Mouse (Mus musculus): ENCODE data around the gene Bex6. TPM values are rescaled to one million over a fixed set of nuclear protein-coding genes. Genes with fewer than 3 reads are reported as not detected.
"Not testable (repeated sequence)": the region's sequence is repeated elsewhere in the genome, so short reads cannot be mapped to it uniquely, and the experiment has no call there.

Bex6 gene
- total RNA-seq, 2 experiments from 2014 or later: 45.7 to 57.1 TPM

DNA sequence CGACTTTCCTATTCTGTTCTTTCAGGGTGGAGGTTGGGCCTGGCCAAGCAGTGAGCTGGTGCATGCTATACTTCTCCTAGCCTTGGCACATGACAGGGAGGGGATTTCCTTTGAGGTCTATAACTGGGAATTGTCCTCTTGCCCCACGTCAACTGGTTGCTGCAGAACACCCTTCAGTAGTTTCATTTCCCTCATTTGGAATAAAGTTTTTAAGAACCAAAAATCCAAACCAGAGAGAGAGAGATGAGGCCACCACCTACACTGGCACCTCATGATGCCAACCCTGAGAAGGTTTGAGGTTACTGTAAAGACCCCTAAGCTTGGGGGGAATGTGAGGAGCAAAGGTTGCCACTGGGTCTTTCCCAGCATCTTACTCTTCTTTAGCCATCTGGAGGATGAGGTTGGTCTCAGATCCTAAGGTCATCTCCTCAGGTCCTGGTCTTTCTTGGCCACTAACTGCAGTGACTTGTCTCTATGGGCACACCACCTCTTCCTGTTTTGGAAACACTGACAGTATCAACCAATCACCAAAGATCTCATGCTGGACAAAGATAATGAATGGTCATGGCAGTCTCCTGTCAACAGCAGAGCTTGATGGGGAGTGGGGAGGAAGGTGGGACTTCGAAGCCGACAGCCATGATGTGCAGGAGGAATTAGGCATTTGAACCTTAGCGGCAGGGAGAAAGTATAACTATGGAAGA lies 8.4 kb upstream of the Bex6 start:
- ATAC-seq (ENCODE audit: poor library complexity, severe bottlenecking): peak; percentile 94

DNA sequence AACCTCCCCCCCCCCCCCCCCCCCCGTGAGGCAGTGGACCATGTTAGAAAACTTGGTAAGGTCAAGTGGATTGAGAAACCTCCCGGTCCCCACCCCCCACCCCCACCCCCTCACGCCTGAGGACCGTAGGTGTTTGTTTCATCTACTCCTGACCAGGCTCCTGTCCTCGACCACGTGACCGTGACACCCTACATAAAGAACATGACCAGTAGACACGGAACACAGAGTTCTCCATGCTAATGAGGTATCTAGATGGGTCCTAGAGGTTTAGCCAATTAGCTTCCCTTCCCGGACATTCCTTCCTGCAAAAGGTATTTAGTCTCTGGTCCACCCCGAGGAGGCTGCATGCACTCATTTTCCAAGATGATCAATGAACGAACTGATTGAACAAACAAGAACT lies 6.2 kb upstream of the Bex6 start:
- ATAC-seq (ENCODE audit: poor library complexity, severe bottlenecking): no peak

DNA sequence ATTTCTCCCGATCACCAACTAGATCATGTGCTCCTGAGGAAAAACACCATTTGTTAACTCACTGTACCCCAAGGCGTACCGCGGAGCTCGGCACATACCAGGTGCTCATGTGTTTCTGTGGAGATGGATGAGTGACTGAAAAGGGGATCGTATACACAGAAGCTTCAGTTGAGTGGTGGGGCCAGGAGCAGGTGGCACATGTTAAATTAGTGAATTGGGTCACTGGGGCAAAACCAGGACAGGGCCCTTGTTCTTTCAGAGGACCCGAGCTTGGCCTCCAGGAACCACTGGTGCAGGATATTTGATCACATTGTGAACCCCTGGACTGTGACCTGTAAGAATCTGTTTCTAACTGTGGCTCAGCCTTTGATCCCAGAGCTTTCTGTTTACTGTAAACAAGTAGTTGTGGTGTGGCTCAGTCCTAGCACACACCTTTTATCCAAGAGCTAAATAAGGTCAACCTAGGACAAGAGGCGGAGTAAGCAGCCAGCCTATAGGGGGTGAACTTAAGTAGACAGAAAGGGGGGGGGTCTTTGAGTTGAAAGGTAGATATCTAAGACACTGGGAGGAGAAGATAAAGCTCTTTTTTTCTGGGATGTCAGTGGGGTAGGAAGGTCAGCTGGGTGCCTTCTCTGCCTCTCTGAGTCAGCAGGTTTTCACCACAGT lies 5.2 kb upstream of the Bex6 start:
- no peak for ATAC-seq (ENCODE audit: poor library complexity, severe bottlenecking)

DNA sequence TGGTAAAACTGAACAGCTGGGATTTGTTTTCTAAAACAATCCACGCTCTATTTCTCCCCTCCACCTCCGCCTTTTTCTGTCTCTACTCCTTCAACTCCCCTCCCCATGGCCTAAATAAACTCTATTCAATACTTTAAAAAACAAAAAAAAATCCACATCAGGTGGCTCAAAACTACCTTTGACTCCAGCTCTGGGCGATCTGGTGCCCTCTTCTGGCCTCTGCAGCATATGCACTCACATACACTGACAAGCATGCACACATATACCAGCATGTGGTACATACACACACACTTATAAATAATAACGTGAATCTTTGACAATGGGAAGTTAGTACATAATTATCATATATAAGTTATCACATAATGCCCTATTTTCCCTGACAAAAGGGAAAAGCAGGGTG lies 4.6 kb upstream of the Bex6 start:
- ATAC-seq (ENCODE audit: poor library complexity, severe bottlenecking): no peak

DNA sequence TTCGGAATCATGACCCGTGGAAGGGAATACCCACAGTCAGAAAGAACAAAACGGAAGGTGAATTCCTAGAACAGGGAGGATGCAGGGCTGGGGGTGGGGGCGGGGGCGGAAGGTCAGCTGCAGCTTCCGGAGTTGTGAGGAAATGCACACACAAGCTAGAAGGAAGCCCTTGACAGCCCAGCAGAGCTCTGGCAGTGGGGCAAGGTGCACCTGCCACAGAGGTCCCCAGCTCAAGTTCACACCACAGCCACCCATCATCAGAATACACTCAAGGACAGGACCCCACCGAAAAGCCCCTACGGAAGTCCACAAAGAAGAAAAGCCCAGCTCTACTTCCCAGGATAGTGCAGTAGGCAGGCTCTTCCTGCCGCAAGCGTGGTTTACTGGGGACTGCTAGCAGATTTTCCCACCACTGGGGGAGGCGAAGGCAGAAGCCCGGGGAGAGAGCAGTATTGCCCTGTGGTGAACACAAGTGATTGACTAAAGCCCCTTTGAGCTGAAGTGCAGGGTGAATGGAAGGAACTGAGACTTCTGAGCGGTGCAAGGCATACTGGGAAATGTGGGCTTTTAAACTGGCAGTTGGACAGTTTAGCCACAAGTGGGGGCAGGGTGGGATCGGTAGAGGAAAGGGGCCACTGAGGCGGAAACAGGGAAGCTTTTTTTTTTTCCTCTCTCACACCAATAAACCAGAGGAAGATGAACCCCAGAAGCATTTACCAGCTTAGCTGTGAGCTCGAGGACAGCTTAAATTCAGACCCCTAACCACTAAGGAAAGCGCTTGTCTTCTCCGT lies 2.5 kb upstream of the Bex6 start:
- ATAC-seq (ENCODE audit: poor library complexity, severe bottlenecking): peak; percentile 82

DNA sequence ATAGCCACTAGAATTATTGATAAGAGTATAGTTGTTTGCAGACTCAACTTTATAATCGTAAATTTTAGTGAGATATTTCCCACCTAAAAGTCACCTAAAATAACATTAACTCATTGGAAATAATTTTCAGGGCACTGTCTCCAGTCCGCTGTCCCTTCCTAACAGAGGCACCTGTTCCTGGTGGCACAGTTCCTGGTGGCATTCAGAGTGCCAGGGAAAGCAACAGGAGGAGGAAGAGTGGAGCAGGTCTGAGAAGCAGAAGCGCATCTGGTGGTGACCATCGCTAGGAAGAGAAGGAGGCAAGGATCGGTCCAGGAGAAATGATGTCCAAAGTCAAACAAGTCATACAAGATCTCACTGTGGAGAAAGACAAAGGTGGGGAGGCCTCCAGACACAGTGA lies 6.4 kb downstream of the Bex6 start:
- ATAC-seq (ENCODE audit: poor library complexity, severe bottlenecking): no peak

DNA sequence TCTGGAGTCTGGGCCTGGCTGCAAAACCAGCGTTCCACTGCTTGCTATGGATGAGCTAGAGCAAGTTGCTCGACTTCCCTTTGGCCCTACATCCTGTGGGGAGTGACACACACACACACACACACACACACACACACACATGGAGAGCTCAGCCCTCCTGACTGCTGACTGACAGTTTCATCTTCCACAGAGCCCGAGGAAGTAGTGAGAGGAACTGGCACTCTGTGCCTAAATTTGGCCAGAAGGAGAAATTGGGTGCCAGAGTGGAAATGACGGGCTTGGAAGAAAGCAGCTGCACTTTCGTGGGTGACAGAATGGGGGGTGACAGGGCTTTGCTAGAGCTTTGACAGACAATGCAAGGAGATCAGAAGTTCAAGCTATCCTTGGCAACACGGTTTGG lies 9.5 kb downstream of the Bex6 start:
- peak; percentile 83 for ATAC-seq (ENCODE audit: poor library complexity, severe bottlenecking)

DNA sequence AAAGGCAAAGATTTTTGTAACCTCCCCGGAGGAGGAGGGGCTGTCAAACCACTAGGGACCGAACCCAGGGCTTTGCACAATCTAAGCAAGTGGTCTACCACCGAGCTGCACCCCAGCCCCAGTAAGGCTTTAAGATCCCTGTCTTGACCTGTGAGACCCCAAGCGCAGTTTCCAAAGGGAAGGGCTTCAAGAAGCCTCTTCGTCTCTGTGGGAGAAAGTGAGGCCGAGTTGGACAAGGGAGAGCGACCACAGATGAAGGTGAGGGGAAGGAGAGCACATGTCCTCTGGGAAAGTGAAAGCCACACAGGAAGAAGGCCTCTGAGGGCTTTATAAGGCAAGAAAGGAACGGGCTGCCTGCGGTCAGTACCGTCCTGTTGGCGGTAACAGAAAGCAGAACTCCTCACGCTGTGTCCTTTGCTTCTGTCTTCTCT lies 10.4 kb downstream of the Bex6 start:
- peak; percentile 90 for ATAC-seq (ENCODE audit: poor library complexity, severe bottlenecking)

DNA sequence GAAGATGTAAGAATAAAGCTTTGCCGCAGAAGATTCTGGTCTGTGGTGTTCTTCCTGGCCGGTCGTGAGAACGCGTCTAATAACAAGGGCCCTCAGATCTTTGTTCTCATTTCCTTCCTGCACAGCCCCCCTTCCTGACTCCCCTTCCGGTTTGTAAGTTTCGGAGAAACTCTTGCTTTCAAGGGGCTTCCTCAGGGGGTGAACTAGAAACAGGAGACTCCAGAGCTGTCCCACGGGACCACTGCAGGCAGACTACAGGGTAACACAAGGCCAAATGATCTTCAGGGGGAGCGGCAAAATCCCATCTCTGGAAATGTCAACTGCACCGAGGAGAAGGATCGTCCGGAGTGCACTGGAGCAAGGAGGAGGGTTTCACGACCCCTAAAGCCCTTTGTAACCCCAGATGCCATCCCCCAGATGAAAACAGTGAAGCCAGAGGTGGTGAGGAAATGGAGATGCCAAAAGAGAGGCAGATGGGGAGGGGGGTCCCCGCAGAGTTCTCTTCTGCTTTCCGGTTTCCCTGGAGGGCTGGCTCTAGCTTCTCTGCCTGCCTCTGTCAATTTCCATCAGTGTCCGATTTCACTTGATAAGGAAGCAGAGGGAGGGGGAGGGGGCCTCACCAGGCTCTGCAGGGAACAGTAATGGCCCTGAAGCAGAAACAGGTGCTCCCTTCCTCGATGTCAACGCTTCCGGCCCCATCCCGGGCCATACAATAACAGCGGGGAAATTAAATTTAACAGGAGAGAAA lies 20.8 kb downstream of the Bex6 start:
- ATAC-seq (ENCODE audit: poor library complexity, severe bottlenecking): peak; percentile 19; the same call in 1 of the 2 replicates

DNA sequence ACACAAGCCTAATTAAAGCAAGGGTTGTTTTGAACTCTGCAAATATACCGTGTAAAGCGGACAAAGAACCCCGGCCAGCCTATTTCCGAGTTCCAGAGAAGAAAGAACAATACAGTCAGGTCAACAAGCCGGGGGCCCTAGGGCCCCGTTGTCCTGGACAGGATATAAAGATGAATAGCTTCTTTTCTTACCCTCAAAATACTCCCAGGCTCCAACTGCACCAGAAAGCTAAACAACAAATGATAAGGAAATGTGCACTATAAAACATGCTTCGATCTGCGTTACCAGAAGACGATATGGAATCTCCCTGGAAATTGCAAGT lies 21.3 kb downstream of the Bex6 start:
- ATAC-seq (ENCODE audit: poor library complexity, severe bottlenecking): no peak

DNA sequence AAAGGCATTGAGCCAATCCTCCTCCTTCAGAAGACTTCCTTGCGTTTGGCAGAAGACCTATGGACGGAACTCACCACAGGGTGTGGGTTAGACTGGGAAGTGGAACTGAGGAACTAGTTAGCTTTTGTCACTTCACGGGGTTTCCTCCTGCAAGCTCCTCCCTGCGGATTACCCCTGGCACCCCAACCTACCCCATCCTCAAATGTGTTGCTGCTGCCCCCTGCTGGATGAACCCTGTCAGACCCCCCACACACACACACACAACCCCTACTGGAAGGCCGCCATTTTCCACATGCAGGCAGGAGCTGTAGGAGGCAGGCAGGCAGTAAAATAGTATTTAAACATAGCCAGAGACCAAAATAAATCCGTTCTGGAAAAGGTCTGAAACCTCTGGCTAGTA lies 23.1 kb downstream of the Bex6 start:
- peak; percentile 98 for ATAC-seq (ENCODE audit: poor library complexity, severe bottlenecking)

DNA sequence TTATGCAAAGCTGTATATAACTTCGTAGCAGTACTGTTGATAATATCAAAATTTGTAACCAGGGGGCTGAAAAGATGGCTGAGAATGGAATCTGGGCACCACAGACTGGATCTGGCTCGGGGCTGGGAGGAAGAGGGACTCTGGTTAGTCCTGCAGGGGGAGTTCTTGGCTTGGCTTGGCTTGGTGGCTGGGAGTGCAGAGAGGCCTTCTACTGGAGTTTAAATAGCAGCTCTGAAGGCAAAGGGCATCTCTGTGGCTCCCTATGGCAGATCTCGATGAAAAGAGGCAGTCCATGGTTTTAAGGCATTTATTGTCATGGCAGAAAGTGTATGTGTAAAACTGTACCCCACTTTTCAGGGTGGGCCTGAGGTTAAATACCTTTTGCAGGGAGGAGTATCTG lies 25.3 kb downstream of the Bex6 start:
- no peak for ATAC-seq (ENCODE audit: poor library complexity, severe bottlenecking)

DNA sequence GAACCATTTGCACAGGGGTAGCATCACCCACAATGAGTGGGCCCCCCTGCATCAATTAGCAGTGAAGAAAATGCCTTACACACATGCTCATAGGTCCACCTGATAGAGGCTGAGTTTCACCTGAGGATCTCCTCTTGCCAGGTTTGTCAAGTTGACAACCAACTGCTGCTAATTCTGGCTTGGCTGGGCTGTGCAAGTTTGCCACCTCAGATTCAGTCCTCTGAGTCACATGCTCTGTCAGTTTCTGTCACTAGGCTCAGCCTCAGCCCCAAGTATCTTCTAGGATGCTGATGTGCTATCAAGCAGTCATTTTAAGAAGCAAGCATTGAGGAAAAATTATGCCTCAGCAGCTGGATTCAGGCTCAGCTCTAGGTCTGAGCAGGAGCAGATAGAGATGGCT lies 34.5 kb downstream of the Bex6 start:
- no peak for ATAC-seq (ENCODE audit: poor library complexity, severe bottlenecking)

DNA sequence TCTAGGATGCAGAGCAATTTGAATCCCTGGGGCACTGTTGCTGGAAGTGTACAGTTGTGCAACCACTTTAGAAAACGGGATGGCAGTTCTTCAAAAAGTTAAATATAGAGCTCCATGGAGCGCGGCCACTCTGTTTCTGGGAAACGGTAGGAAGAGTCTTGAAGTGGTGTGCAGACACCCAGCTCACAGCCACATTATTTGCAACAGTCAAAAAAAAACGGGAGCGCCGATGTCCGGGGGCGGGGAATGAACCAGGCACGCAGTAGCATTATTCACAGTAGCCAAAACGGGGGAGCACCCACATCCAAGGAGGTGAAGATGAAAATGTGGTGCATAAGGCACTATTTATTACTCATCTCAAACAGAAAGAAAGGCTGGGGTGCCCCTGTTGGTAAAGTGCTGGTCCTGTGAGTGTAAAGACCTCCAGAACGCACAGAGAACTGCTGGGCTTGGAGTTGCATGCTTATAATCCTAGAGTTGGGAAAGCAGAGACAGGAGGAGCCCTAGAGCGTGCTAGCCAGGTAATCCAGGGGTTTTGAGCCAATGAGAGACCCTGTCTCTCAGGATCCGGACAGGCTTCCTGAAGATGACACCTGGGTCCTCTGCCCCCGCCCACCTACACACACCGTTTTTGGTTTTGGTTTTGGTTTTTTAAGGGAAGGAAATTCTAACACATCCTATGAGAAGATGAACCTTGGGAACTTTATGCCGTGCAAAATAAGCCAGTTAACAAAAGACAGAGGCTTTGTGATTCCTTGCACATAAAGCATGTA lies 35.4 kb downstream of the Bex6 start:
- no peak for ATAC-seq (ENCODE audit: poor library complexity, severe bottlenecking)

DNA sequence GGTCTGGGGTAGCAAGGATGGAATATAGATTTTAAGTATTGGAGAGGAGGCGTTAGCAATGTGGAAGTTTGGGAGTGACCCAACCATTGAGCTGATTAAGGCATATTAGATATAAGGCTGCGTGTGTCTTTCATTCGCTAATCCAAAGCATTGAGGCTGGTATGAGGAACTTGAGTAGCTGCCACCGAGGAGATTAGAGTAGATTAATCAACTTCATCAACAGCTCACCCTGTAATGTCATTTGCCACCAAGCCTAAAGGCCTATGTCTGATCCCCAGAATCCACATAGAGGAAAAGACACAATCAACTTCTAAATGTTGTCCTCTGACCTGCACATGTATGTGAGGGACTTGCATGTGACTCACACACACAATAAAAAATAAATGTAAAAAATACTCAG lies 42.2 kb downstream of the Bex6 start:
- ATAC-seq (ENCODE audit: poor library complexity, severe bottlenecking): no peak

DNA sequence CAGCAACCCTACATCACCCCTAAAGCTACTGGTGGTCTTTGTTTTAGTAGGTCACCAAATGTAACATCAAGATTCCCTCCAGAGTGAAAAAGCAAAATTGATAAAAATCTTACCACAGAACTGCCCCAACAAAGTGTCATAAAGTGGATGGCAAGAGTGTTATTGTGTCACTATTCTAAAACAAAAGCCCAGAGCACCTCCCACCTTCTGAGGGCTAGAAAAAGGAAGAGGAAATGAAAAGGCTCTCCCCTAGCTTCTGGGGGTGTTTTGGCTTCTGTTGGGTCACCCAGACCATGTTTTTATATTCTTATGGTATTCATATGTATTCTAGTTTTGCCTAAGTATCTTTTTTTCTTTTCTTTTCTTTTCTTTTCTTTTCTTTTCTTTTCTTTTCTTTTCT lies 42.8 kb downstream of the Bex6 start:
- peak; percentile 70 for ATAC-seq (ENCODE audit: poor library complexity, severe bottlenecking)

DNA sequence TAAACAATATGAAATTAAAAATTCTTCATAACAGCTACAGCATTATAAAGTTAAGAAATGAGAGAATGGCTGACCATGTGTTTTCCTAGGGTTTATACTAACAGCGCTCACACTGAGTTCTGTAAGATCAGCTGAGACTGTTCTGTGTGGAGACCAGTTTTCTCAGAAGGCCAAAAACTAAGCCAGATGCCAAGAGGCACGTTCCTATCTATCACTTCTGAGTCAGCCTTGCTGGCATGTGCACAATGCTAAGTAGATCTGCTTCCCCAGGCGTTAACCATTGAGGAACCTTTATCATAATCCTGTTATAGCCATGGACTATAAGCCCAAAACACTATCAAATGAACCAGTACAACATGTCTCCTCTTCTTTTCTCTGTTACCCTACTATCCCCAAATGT lies 52.4 kb downstream of the Bex6 start:
- not testable (repeated sequence) for ATAC-seq (ENCODE audit: poor library complexity, severe bottlenecking)
